Mouse (Mus musculus): ENCODE results near the gene Pctp. TPM values are rescaled to one million over a fixed set of nuclear protein-coding genes. Genes with fewer than 3 reads are reported as not detected.

Pctp gene
- total RNA-seq (2012; rRNA removed): 23.0 and 24.6 TPM in 2 replicates
- 26.0 and 28.0 TPM in 2 replicates for total RNA-seq (2014; rRNA removed)
- polyA plus RNA-seq (2012; ENCODE audit: insufficient read length, low read depth): 31.5 and 31.8 TPM in 2 replicates

- Histone ChIP-seq H3K9me3 (replicated peaks; ENCODE audit: low read length) (no peaks in the 10 kb centered on the region), H3K27ac (ENCODE audit: insufficient read depth, low read depth) (no peak within 1 kb of the TSS), H3K79me2 (replicated peaks; ENCODE audit: control insufficient read depth, extremely low read depth, insufficient read depth, poor library complexity, severe bottlenecking) (no peaks in the 10 kb centered on the region), H3K36me3 (replicated peaks in 1 of 2; ENCODE audit: control insufficient read depth in 1 of 2, insufficient read depth in 1 of 2, low read length in 1 of 2) (peaks cover 0 to 34% of the 10 kb centered on the region in 2 experiments), H3K27me3 (replicated peaks) (peaks cover 3% of the 10 kb centered on the region), H3K4me2 (ENCODE audit: insufficient read depth, low read depth, poor library complexity, severe bottlenecking) (peak within 1 kb of the TSS; percentile 90), H3K4me1 (ENCODE audit: control insufficient read depth in 1 of 2, insufficient read depth in 2 of 2) (peaks cover 4 to 24% of the 10 kb centered on the region in 2 experiments; a peak in 3 of 4 replicates), H3K4me3 (replicated peaks in 1 of 3; ENCODE audit: low read depth in 2 of 3, low read length in 2 of 3, poor library complexity in 1 of 3) (peak within 1 kb of the TSS; percentile 65 to 85 (median 72)), H3K9ac (ENCODE audit: insufficient read depth, low read depth) (peak within 1 kb of the TSS; percentile 81)
- peak; percentile 94 for DNase-seq (ENCODE audit: extremely low read depth)
- TF ChIP-seq MAZ (IDR thresholded peaks at IDR 0.05; ENCODE audit: low read depth, low read length) (peak; percentile 78), PAX5 (IDR thresholded peaks at IDR 0.05; ENCODE audit: low read length) (no peak), JUND (conservative IDR thresholded peaks at IDR 0.05; ENCODE audit: low read depth, low read length) (no peak), POLR2A (IDR thresholded peaks at IDR 0.05; ENCODE audit: low read depth, low read length) (peak; percentile 96), GABPA (IDR thresholded peaks at IDR 0.05; ENCODE audit: insufficient replicate concordance, low read depth, low read length) (no peak), SIN3A (IDR thresholded peaks at IDR 0.05; ENCODE audit: low read length) (peak; percentile 69), NELFE (IDR thresholded peaks at IDR 0.05; ENCODE audit: low read depth, low read length) (peak; percentile 81), EP300 (IDR thresholded peaks at IDR 0.05; ENCODE audit: low read length) (0 out of 2 replicates have a peak, but pooled peaks have one; percentile 6), USF1 (IDR thresholded peaks at IDR 0.05; ENCODE audit: low read depth, low read length) (no peak), ZMIZ1 (IDR thresholded peaks at IDR 0.05; ENCODE audit: low read depth, low read length) (peak; percentile 54), MAX (IDR thresholded peaks at IDR 0.05; ENCODE audit: low read length) (peak; percentile 62), RCOR1 (conservative IDR thresholded peaks at IDR 0.05; ENCODE audit: low read depth, low read length) (no peak), NRF1 (IDR thresholded peaks at IDR 0.05; ENCODE audit: low read depth, low read length) (peak; percentile 43), USF2 (conservative IDR thresholded peaks at IDR 0.05; ENCODE audit: low read depth, low read length) (no peak), ZKSCAN1 (IDR thresholded peaks at IDR 0.05; ENCODE audit: borderline replicate concordance, low read depth, low read length) (no peak), MXI1 (IDR thresholded peaks at IDR 0.05; ENCODE audit: low read depth, low read length) (peak; percentile 89), CHD1 (IDR thresholded peaks at IDR 0.05; ENCODE audit: low read depth, low read length) (no peak), IRF4 (IDR thresholded peaks at IDR 0.05; ENCODE audit: low read depth, low read length) (no peak), CHD2 (IDR thresholded peaks at IDR 0.05; ENCODE audit: low read length) (peak; percentile 53; the same call in 1 of the 2 replicates), MYC (IDR thresholded peaks at IDR 0.05; ENCODE audit: low read depth, low read length) (no peak), ZNF384 (IDR thresholded peaks at IDR 0.05; ENCODE audit: low read depth, low read length) (no peak), MAFK (IDR thresholded peaks at IDR 0.05; ENCODE audit: insufficient replicate concordance, low read length) (no peak), UBTF (IDR thresholded peaks at IDR 0.05; ENCODE audit: low read depth, low read length) (no peak), HCFC1 (IDR thresholded peaks at IDR 0.05; ENCODE audit: low read depth, low read length) (peak; percentile 62), SMC3 (IDR thresholded peaks at IDR 0.05; ENCODE audit: low read depth, low read length) (no peak), BHLHE40 (IDR thresholded peaks at IDR 0.05; ENCODE audit: low read depth, low read length) (no peak), JUN (IDR thresholded peaks at IDR 0.05; ENCODE audit: insufficient read depth, low read depth, low read length) (no peak), E2F4 (IDR thresholded peaks at IDR 0.05; ENCODE audit: insufficient replicate concordance, low read depth, low read length) (no peak), TCF12 (IDR thresholded peaks at IDR 0.05; ENCODE audit: low read depth, low read length) (peak; percentile 82), TBP (conservative IDR thresholded peaks at IDR 0.05; ENCODE audit: low read depth, low read length) (no peak; the same call in 1 of the 2 replicates), ELF1 (IDR thresholded peaks at IDR 0.05; ENCODE audit: low read depth, low read length) (peak; percentile 89), POLR2AphosphoS2 (IDR thresholded peaks at IDR 0.05; ENCODE audit: low read depth, low read length) (no peak), RAD21 (IDR thresholded peaks at IDR 0.05; ENCODE audit: low read depth, low read length) (no peak), MEF2A (IDR thresholded peaks at IDR 0.05; ENCODE audit: borderline replicate concordance, low read depth, low read length) (no peak), ETS1 (conservative IDR thresholded peaks at IDR 0.05; ENCODE audit: low read depth, low read length) (no peak), KAT2A (IDR thresholded peaks at IDR 0.05; ENCODE audit: insufficient replicate concordance, low read length) (no peak), ZC3H11A (IDR thresholded peaks at IDR 0.05; ENCODE audit: low read depth, low read length) (no peak), CTCF (conservative IDR thresholded peaks at IDR 0.05 in 1 of 2, IDR thresholded peaks at IDR 0.05 in 1 of 2; ENCODE audit: low read depth in 2 of 2, low read length in 2 of 2) (no peak)
- dilution Hi-C loops (cut with MboI; ENCODE audit: extremely low pct_ligation_motif_present, extremely low pct_unique_long_range_greater_than_20kb, low sequenced_read_pairs) (no loop called here), in situ Hi-C loops (cut with MboI; ENCODE audit: low pct_ligation_motif_present, low pct_unique_long_range_greater_than_20kb, low sequenced_read_pairs) (no loop called here)
These were observed at the start of gene Pctp for GRCm38 (mm10) chr11:90002231-90002986. TSS of gene Pctp (minus strand) at chr11:90002894.

Data from CH12.LX (cell line).